Mouse (Mus musculus): ENCODE data around the gene Abhd12b.

GRCm38 (mm10) chr12:70167950-70168349 is 14.0 kb downstream of the Abhd12b start:
- TF ChIP-seq EP300 (optimal IDR thresholded peaks at IDR 0.05) (no peak), CTCF (IDR thresholded peaks at IDR 0.05; ENCODE audit: low read depth) (no peak)

All from stomach, postnatal 0 days (tissue).